Mouse (Mus musculus): Measurements from ENCODE around the gene Abca8b. TPM values are rescaled to one million over a fixed set of nuclear protein-coding genes. Genes with fewer than 3 reads are reported as not detected.
"Not testable (repeated sequence)": the region's sequence is repeated elsewhere in the genome, so short reads cannot be mapped to it uniquely, and the experiment has no call there.

Gene Abca8b
- total RNA-seq, 2 experiments from 2014 or later, result 8.0 to 8.5 TPM

- no peak for DNase-seq
Observed at GRCm38 (mm10) chr11:109916654-109917053, 79.0 kb downstream of the Abca8b start.

- DNase-seq, result not testable (repeated sequence)
Observed at GRCm38 (mm10) chr11:109913156-109913555, 82.5 kb downstream of the Abca8b start.

GRCm38 (mm10) chr11:109912118-109912517 lies 83.5 kb downstream of the Abca8b start:
- DNase-seq, result not testable (repeated sequence)

GRCm38 (mm10) chr11:109909801-109910200 lies 85.8 kb downstream of the Abca8b start:
- no peak for DNase-seq

GRCm38 (mm10) chr11:109908207-109909031 lies 87.2 kb downstream of the Abca8b start:
- no peak for DNase-seq

- no peak for DNase-seq
Observed at GRCm38 (mm10) chr11:109907508-109907907, 88.1 kb downstream of the Abca8b start.

- peak in 1 of 2 experiments; percentile 55 for DNase-seq
Observed at GRCm38 (mm10) chr11:109902616-109903598, 92.7 kb downstream of the Abca8b start.

- DNase-seq, result no peak
Observed at GRCm38 (mm10) chr11:109900491-109901241, 95.0 kb downstream of the Abca8b start.

- no peak for DNase-seq
Observed at GRCm38 (mm10) chr11:109898791-109899467, 96.7 kb downstream of the Abca8b start.

- DNase-seq, result no peak
Observed at GRCm38 (mm10) chr11:109895952-109896530, 99.6 kb downstream of the Abca8b start.

- peak in 1 of 2 experiments; percentile 46 for DNase-seq
Observed at GRCm38 (mm10) chr11:109895496-109895895, 100.1 kb downstream of the Abca8b start.

- no peak for DNase-seq
Observed at GRCm38 (mm10) chr11:109893894-109894804, 101.5 kb downstream of the Abca8b start.

GRCm38 (mm10) chr11:109891989-109892386 lies 103.7 kb downstream of the Abca8b start:
- DNase-seq, result peak; percentile 64 to 83

GRCm38 (mm10) chr11:109891371-109891988 lies 104.2 kb downstream of the Abca8b start:
- DNase-seq, result peak in 1 of 2 experiments; percentile 69

GRCm38 (mm10) chr11:109889595-109889994 lies 106.0 kb downstream of the Abca8b start:
- no peak for DNase-seq

GRCm38 (mm10) chr11:109886757-109887156 lies 108.9 kb downstream of the Abca8b start:
- no peak for DNase-seq

- no peak for DNase-seq
Observed at GRCm38 (mm10) chr11:109885521-109885920, 110.1 kb downstream of the Abca8b start.

- peak; percentile 77 to 89 for DNase-seq
Observed at GRCm38 (mm10) chr11:109884801-109885200, 110.8 kb downstream of the Abca8b start.

- DNase-seq, result peak in 1 of 2 experiments; percentile 43
Observed at GRCm38 (mm10) chr11:109884126-109884525, 111.5 kb downstream of the Abca8b start.

Data from heart, adult 18-20 months (tissue).